Mouse (Mus musculus) forebrain, postnatal 0 days (tissue): ENCODE measurements around the gene Alkbh3. TPM values are rescaled to one million over a fixed set of nuclear protein-coding genes. Genes with fewer than 3 reads are reported as not detected.

Source experiments
- ATAC-seq: fragments of 200-750 bp; cut with Nextera tagmentation; 2 replicates; pipeline ENCODE4 v1.8.0; 2017; ENCODE audit warnings: mild to moderate bottlenecking, moderate library complexity
- DNase-seq: peaks from one replicate; pipeline ENCODE4 v3.0.0-alpha.2; 2015
- H3K27ac ChIP-seq: fragments of 300-500 bp; sonication (generic); 2 replicates; pipeline ENCODE4 v1.5.1; 2014; ENCODE audit warnings: low read depth, mild to moderate bottlenecking, antibody characterized with exemption, low read length, moderate library complexity, mixed read lengths
- H3K27me3 ChIP-seq: fragments of 300-500 bp; sonication (generic); 2 replicates; pipeline ENCODE4 v1.6.1; 2014; ENCODE audit warnings: mild to moderate bottlenecking, low read length, mixed read lengths; ENCODE audit not compliant: insufficient read depth
- H3K36me3 ChIP-seq: fragments of 300-500 bp; sonication (generic); 2 replicates; pipeline ENCODE4 v1.6.1; 2014; ENCODE audit warnings: mild to moderate bottlenecking, moderate library complexity; ENCODE audit not compliant: insufficient read depth
- H3K4me1 ChIP-seq: fragments of 300-500 bp; sonication (generic); 2 replicates; pipeline ENCODE4 v1.6.1; 2014; ENCODE audit warnings: antibody characterized with exemption; ENCODE audit not compliant: insufficient read depth
- H3K4me2 ChIP-seq: fragments of 300-500 bp; sonication (generic); 2 replicates; pipeline ENCODE4 v1.6.1; 2014; ENCODE audit warnings: low read depth, mild to moderate bottlenecking, moderate library complexity
- H3K4me3 ChIP-seq: fragments of 300-500 bp; sonication (generic); 2 replicates; pipeline ENCODE4 v1.5.1; 2014; ENCODE audit warnings: low read depth, low read length, mixed read lengths
- H3K9ac ChIP-seq: fragments of 300-500 bp; sonication (generic); 2 replicates; pipeline ENCODE4 v1.6.1; 2014; ENCODE audit warnings: mild to moderate bottlenecking
- H3K9me3 ChIP-seq: fragments of 300-500 bp; sonication (generic); 2 replicates; pipeline ENCODE4 v1.6.1; 2016; ENCODE audit warnings: low read length
- CTCF ChIP-seq: sonication (generic); IDR thresholded peaks from 2 replicates; pipeline ENCODE4 v1.5.1; 2016; ENCODE audit warnings: antibody characterized with exemption, control low read depth, low read depth
- WGBS: fragments of 180-500 bp; shearing (Covaris S2); extraction: QIAGEN DNeasy Blood & Tissue Kit; methylation state at CpG from one replicate; pipeline ENCODE4 v1.1.7; 2014; 5-methylcytosine and 5-hydroxymethylcytosine counted together
- polyA plus RNA-seq: library from polyadenylated mRNA; unstranded; fragments of >200 nt; fragmentation: Nextera tagmentation; extraction: Ambion mirVana; gene quantifications from 2 replicates; pipeline ENCODE4 v1.2.1, GENCODE M21; 2015
- total RNA-seq: library from RNA; depleted of rRNA; stranded (reverse); fragments of >200 nt; gene quantifications from 2 replicates; pipeline ENCODE4 v1.2.3, GENCODE M21; 2014

Gene Alkbh3
- total and polyA plus RNA-seq, 2 experiments from 2014 or later: 46.9 to 53.1 TPM

- 74% methylated on average over 8 of the region's 8 CpGs for WGBS
- no peak for TF ChIP-seq CTCF
Measured at GRCm38 (mm10) chr2:93961716-93962115, 48.9 kb downstream of the Alkbh3 start.

GRCm38 (mm10) chr2:93959346-93959745 is 51.3 kb downstream of the Alkbh3 start:
- WGBS: 85% methylated on average over 8 of the region's 8 CpGs
- no peaks in the 10 kb centered on the region for H3K36me3 ChIP-seq
- ATAC-seq: no peak
- H3K27me3 ChIP-seq: no peaks in the 10 kb centered on the region
- no peak for TF ChIP-seq CTCF
- 0 out of 2 replicates have a peak, but pooled peaks cover 8% of the 10 kb centered on the region for H3K4me1 ChIP-seq
- H3K9me3 ChIP-seq: no peaks in the 10 kb centered on the region
- H3K9ac ChIP-seq: no peak overlapping the region
- no peak overlapping the region for H3K4me3 ChIP-seq
- DNase-seq: no peak
- H3K4me2 ChIP-seq: no peak overlapping the region
- H3K27ac ChIP-seq: no peak overlapping the region

More at GRCm38 (mm10) chr2:93961716-93962115, 48.9 kb downstream of the Alkbh3 start:
- Histone ChIP-seq H3K27ac (no peak overlapping the region), H3K36me3 (no peaks in the 10 kb centered on the region), H3K4me1 (0 out of 2 replicates have a peak, but pooled peaks cover 16% of the 10 kb centered on the region), H3K4me2 (no peak overlapping the region), H3K9me3 (no peaks in the 10 kb centered on the region), H3K27me3 (no peaks in the 10 kb centered on the region), H3K9ac (no peak overlapping the region), H3K4me3 (no peak overlapping the region)
- ATAC-seq: no peak
- no peak for DNase-seq

- no peaks in the 10 kb centered on the region for H3K27me3 ChIP-seq
- no peaks in the 10 kb centered on the region for H3K36me3 ChIP-seq
- peak overlapping the region; percentile 88 for H3K4me2 ChIP-seq
- no peak for DNase-seq
- no peak for ATAC-seq
- H3K9ac ChIP-seq: 0 out of 2 replicates have a peak overlapping the region, but pooled peaks have one; percentile 85
- no peak overlapping the region for H3K4me3 ChIP-seq
- 0 out of 2 replicates have a peak, but pooled peaks cover 4% of the 10 kb centered on the region for H3K4me1 ChIP-seq
- TF ChIP-seq CTCF: no peak
- no peaks in the 10 kb centered on the region for H3K9me3 ChIP-seq
- peak overlapping the region; percentile 95 for H3K27ac ChIP-seq
- WGBS: 59% methylated on average over 3 of the region's 3 CpGs
Measured at GRCm38 (mm10) chr2:93958216-93958615, 52.4 kb downstream of the Alkbh3 start.

- Histone ChIP-seq H3K27ac (peak overlapping the region; percentile 95), H3K4me2 (peak overlapping the region; percentile 88), H3K9ac (0 out of 2 replicates have a peak overlapping the region, but pooled peaks have one; percentile 85), H3K4me1 (0 out of 2 replicates have a peak, but pooled peaks cover 4% of the 10 kb centered on the region), H3K36me3 (no peaks in the 10 kb centered on the region), H3K9me3 (no peaks in the 10 kb centered on the region), H3K27me3 (no peaks in the 10 kb centered on the region), H3K4me3 (0 out of 2 replicates have a peak overlapping the region, but pooled peaks have one; percentile 77)
- no peak for TF ChIP-seq CTCF
- DNase-seq (no peak), ATAC-seq (no peak)
- 16% methylated on average over 8 of the region's 8 CpGs for WGBS
Measured at GRCm38 (mm10) chr2:93957785-93958175, 52.8 kb downstream of the Alkbh3 start.

- TF ChIP-seq CTCF: peak; percentile 8; the same call in 1 of the 2 replicates
- Histone ChIP-seq H3K4me3 (peak within 1 kb of the TSS; percentile 77), H3K27ac (peak within 1 kb of the TSS; percentile 95), H3K36me3 (no peaks in the 10 kb centered on the region), H3K4me2 (peak within 1 kb of the TSS; percentile 88), H3K9me3 (no peaks in the 10 kb centered on the region), H3K4me1 (0 out of 2 replicates have a peak, but pooled peaks cover 4% of the 10 kb centered on the region), H3K9ac (peak within 1 kb of the TSS; percentile 85), H3K27me3 (no peaks in the 10 kb centered on the region)
- peak; percentile 89 for DNase-seq
- WGBS: 1% methylated on average over 51 of the region's 62 CpGs
- ATAC-seq: peak; percentile 85
Measured at GRCm38 (mm10) chr2:93956908-93957784, 53.5 kb downstream of the Alkbh3 start, which contains the start of gene Gm13889. Gene Gm13889 (minus strand): TSS chr2:93957201.

- peak; percentile 42 for ATAC-seq
Measured at GRCm38 (mm10) chr2:93956331-93956801, 54.2 kb downstream of the Alkbh3 start.

More at GRCm38 (mm10) chr2:93956331-93956801, 54.2 kb downstream of the Alkbh3 start:
- Histone ChIP-seq H3K36me3 (no peaks in the 10 kb centered on the region), H3K4me1 (0 out of 2 replicates have a peak, but pooled peaks cover 4% of the 10 kb centered on the region), H3K4me3 (peak overlapping the region; percentile 77), H3K9ac (peak overlapping the region; percentile 85), H3K9me3 (no peaks in the 10 kb centered on the region), H3K27me3 (no peaks in the 10 kb centered on the region), H3K4me2 (peak overlapping the region; percentile 88), H3K27ac (peak overlapping the region; percentile 95)
- DNase-seq: peak; percentile 75
- under 1% methylated on average over 43 of the region's 44 CpGs for WGBS
- TF ChIP-seq CTCF: no peak
